Mouse (Mus musculus) neural tube, embryonic 13.5 days (tissue): ENCODE results near the gene Lamtor2. TPM values are rescaled to one million over a fixed set of nuclear protein-coding genes. Genes with fewer than 3 reads are reported as not detected.

Experiments used
- ATAC-seq: fragments of 200-750 bp; cut with Nextera tagmentation; 2 replicates; pipeline ENCODE4 v1.8.0; 2017; ENCODE audit warnings: low read depth, mild to moderate bottlenecking, moderate TSS enrichment, moderate library complexity
- H3K27ac ChIP-seq: fragments of 300-500 bp; sonication (generic); replicated peaks from 2 replicates; pipeline ENCODE4 v1.5.1; 2015; ENCODE audit warnings: moderate library complexity, mild to moderate bottlenecking, inconsistent platforms
- H3K27me3 ChIP-seq: fragments of 300-500 bp; sonication (generic); 2 replicates; pipeline ENCODE4 v1.6.1; 2015; ENCODE audit warnings: mild to moderate bottlenecking, inconsistent platforms
- H3K36me3 ChIP-seq: fragments of 300-500 bp; sonication (generic); 2 replicates; pipeline ENCODE4 v1.6.1; 2015; ENCODE audit warnings: mild to moderate bottlenecking, inconsistent platforms
- H3K4me1 ChIP-seq: fragments of 300-500 bp; sonication (generic); replicated peaks from 2 replicates; pipeline ENCODE4 v1.6.1; 2015; ENCODE audit warnings: inconsistent platforms
- H3K4me2 ChIP-seq: fragments of 300-500 bp; sonication (generic); 2 replicates; pipeline ENCODE4 v1.6.1; 2015; ENCODE audit warnings: inconsistent platforms, mild to moderate bottlenecking, moderate library complexity
- H3K4me3 ChIP-seq: fragments of 300-500 bp; sonication (generic); 2 replicates; pipeline ENCODE4 v1.5.1; 2015; ENCODE audit warnings: mild to moderate bottlenecking, inconsistent platforms
- H3K9ac ChIP-seq: fragments of 300-500 bp; sonication (generic); 2 replicates; pipeline ENCODE4 v1.6.1; 2015; ENCODE audit warnings: moderate library complexity, mild to moderate bottlenecking, inconsistent platforms
- H3K9me3 ChIP-seq: fragments of 300-500 bp; sonication (generic); 2 replicates; pipeline ENCODE4 v1.6.1; 2016; ENCODE audit warnings: inconsistent platforms
- WGBS: fragments of 180-500 bp; shearing (Covaris S2); methylation state at CpG from one replicate; pipeline ENCODE4 v1.1.7; 2015; 5-methylcytosine and 5-hydroxymethylcytosine counted together
- polyA plus RNA-seq: library from polyadenylated mRNA; unstranded; fragments of >200 nt; fragmentation: Nextera tagmentation; extraction: Ambion mirVana; gene quantifications from 2 replicates; pipeline ENCODE4 v1.2.1, GENCODE M21; 2015

Gene Lamtor2
- polyA plus RNA-seq, 1 experiment from 2014 or later = 170 TPM

DNA sequence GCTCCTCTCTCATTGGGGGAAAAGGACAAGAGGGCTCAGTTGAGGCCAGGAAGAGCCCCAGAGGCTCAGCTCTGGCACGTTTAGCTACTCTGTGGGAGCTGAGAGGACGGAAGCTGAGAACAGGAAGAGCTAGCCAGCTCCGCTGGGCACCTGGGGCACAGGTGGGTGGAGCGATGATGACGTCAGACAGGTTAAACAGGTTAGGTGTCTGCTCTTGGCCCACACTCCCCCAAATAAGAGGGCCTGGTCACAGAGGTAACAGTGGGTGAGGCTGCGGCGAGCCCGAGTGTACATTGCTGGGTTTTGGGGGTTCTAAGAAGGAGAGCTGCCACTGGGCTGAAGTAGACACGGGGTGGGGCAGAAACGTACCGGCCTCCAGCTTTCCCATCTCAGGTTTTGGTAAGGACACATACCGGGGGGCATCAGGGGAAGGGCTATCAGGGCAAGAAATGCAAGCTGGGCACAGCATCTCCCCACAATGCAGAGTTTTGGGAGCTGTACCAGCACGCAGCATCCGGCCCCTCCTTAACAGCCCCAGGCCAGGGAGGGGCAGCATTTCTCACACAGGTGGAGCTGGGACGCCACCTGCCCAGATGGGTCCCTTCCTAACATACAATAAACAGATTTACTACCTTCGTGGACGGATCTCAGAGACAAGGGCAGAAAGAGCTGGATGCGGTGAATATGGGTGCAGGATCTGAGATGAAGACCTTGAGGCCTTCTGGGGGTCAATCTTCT lies 4.5 kb downstream of the Lamtor2 start, which contains the start of gene Rab25:
Gene Rab25, minus strand, starts transcription at position 121 of the 738 bp plus-strand sequence.
- Histone ChIP-seq H3K27me3 (no peaks in the 10 kb centered on the region), H3K9ac (peak within 1 kb of the TSS; percentile 31; the same call in 1 of the 2 replicates), H3K4me1 (peaks cover 22% of the 10 kb centered on the region), H3K4me2 (no peak within 1 kb of the TSS), H3K4me3 (no peak within 1 kb of the TSS), H3K36me3 (no peaks in the 10 kb centered on the region), H3K9me3 (no peaks in the 10 kb centered on the region), H3K27ac (no peak within 1 kb of the TSS)
- WGBS = 55% methylated on average over 18 of the region's 18 CpGs
- ATAC-seq = no peak

DNA sequence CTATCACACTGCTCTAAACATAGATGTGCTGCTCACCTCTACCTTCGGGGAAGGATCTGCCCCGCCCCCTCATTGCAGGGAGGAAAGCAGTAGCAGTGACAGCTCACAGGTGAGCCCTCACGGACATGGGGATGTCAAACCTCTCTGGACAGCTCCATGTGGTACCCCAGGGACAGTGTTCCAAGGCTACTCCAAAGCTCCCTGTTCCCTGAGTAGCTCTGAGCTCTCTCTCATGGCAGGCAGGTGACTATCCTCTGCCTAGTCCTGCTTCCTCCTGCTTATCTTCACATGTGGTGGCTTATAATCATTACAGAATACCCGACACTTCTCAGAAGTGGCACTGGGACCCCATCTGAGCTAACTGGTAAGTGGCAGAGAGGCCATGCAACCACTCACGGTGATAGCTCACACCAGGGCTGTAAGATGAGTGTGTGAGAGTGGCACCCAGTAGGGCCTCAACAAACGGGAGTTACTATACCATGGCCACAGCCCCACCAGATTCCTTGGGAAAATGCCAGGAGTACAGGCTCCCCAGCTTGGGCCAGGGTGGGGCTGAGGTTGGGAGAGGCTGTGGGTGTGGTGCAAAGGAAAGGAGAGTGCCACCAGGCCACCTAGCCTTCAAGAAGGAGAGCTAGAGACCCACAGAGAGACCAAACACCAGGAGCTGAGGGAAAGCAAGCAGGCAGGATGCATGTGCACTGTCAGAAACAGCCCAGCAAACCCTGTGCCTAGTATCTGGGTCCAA lies 6.0 kb downstream of the Lamtor2 start:
- ATAC-seq = no peak
- no peaks in the 10 kb centered on the region for H3K9me3 ChIP-seq
- H3K4me2 ChIP-seq = no peak overlapping the region
- peaks cover 21% of the 10 kb centered on the region for H3K4me1 ChIP-seq
- no peak overlapping the region for H3K9ac ChIP-seq
- no peak overlapping the region for H3K27ac ChIP-seq
- H3K4me3 ChIP-seq = no peak overlapping the region
- no peaks in the 10 kb centered on the region for H3K36me3 ChIP-seq
- no peaks in the 10 kb centered on the region for H3K27me3 ChIP-seq
- 76% methylated on average over 6 of the region's 6 CpGs for WGBS

DNA sequence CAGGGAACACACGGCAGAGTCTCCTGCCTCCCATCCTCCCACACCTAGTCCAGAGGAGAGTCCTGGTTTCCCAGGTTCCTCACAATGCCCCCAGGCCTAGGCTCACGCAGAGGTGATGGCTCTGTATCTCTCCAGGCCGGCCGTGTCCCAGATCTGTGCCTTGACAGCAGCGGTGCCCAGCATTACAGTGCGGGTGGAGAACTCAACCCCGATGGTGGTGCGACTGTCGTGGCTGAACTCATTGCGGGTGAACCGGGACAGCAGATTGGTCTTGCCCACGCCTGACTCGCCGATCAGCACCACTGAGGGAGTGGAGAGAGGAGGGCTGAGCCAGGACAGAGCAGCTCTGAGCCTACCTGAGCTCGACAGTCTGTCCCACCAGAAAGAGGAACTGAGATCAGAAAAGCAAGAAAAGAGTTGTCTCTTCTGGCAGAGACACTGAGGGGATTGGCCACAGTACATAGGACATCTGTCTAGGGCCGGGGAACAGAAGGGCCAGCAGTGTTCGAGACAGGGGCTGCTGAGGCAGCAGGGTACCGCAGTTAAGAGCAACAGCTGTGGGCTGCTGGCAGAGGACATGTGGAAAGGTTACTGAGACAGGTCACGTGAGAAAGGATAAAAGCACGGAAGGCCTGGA lies 7.8 kb downstream of the Lamtor2 start:
- Histone ChIP-seq H3K9ac (no peak overlapping the region), H3K4me1 (peaks cover 24% of the 10 kb centered on the region), H3K9me3 (no peaks in the 10 kb centered on the region), H3K4me2 (no peak overlapping the region), H3K36me3 (peaks cover 14% of the 10 kb centered on the region), H3K27me3 (no peaks in the 10 kb centered on the region), H3K4me3 (no peak overlapping the region), H3K27ac (no peak overlapping the region)
- WGBS = 69% methylated on average over 20 of the region's 20 CpGs
- no peak for ATAC-seq

DNA sequence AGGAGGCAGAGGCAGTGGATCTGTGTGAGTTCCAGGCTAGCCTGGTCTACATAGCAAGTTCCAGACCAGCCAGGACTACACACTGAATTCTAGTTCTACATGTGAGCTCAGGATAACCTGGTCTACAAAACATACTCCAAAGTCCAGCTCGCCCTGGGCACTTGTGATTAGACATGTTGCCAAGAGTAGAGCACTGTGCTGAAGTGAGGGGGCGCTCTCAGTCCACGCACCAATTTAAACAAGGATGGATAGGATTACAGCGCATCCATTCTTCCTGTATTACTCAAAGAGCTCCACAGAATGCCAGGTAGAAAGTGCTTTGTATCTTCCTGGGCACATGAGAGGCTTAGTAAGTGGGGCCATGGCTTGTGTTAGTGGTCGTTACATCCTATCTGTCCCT lies 8.4 kb downstream of the Lamtor2 start:
- H3K9ac ChIP-seq = no peak overlapping the region

DNA sequence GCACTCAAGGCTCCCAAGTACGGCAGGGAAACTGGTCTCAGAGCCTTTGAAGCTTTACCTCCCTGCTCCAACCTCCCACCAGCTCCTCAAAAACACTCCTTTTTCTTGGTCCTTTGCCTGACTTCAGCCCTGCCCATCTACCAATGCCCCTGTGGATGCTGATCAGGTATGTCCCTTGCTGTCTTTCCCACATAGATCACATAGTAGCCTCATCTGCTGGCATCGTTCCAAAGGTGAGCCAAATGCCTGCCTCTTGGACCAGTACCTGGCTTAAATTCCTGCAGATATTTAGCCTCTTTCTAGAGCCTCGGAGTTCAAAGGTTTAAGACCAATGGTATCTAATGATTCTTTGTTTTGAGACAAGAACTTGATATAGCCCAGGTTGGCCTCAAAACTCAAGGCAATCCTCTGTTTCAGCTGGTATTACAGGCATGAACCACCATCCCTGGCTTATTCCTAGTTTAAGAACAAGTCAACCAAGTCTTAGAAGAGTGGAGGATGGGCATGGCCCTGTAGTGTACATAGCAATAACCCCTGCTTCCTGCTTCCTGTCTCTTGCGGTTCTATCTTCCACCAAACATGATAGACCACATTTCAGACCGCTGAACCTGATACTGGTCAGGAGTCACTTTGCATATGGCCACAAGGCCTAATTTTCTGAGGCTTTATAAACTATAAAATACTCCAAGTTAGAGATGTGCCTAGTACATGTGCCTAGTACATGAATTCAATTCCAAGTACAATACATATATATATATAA lies 9.0 kb downstream of the Lamtor2 start:
- Histone ChIP-seq H3K4me3 (no peak overlapping the region), H3K36me3 (peaks cover 22% of the 10 kb centered on the region), H3K4me2 (no peak overlapping the region), H3K9ac (no peak overlapping the region), H3K9me3 (no peaks in the 10 kb centered on the region), H3K27me3 (no peaks in the 10 kb centered on the region), H3K27ac (no peak overlapping the region), H3K4me1 (peaks cover 34% of the 10 kb centered on the region)
- WGBS = 71% methylated on average over 5 of the region's 5 CpGs
- no peak for ATAC-seq

More for the DNA sequence above, 8.4 kb downstream of the Lamtor2 start:
- H3K27me3 ChIP-seq = no peaks in the 10 kb centered on the region
- H3K4me2 ChIP-seq = no peak overlapping the region
- peaks cover 18% of the 10 kb centered on the region for H3K36me3 ChIP-seq
- WGBS = 52% methylated on average over 5 of the region's 5 CpGs
- no peak overlapping the region for H3K4me3 ChIP-seq
- H3K9me3 ChIP-seq = no peaks in the 10 kb centered on the region
- peaks cover 29% of the 10 kb centered on the region for H3K4me1 ChIP-seq
- no peak for ATAC-seq
- H3K27ac ChIP-seq = no peak overlapping the region

DNA sequence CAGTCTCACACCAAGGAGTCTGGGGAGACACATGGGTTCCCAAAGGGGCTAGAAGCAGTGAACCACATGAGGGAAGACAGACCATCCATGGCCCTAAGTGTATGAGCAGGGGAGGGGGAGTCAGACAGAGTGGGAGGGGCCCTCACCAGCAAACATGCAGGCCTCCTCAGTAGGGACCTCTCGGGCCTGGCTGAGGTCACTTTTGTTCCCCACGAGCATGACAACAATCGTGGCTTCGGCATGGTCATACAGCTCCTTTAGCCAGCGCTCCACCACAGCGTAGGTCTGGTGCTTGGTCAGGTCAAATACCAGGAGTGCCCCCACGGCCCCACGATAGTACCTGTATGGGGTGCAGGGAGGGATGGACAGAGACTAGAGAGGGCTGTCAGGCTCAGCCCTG lies 9.7 kb downstream of the Lamtor2 start:
- H3K4me2 ChIP-seq = no peak overlapping the region
- ATAC-seq = no peak

DNA sequence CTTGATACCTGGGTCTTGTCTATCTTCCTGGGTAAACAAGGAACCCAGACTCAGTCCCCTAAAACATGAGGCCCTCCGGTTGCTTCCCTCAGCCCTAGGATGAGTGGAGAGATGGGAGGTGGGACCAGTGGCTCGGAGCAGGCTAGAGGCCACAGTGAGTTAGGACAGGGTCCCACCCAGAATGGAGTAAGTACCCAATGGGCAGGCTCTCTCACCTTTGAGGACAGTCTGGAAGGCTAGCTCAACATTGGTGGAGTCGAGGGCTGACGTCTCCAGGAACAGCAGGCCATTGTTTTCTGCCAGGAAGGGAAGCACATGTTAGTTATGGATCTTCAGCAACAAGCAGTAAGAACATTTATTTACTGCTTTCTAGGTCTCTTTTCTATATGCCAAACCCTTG lies 10.4 kb downstream of the Lamtor2 start:
- ATAC-seq = no peak
- Histone ChIP-seq H3K27me3 (no peaks in the 10 kb centered on the region), H3K9ac (no peak overlapping the region), H3K4me3 (no peak overlapping the region), H3K4me1 (peaks cover 47% of the 10 kb centered on the region), H3K27ac (peak overlapping the region; percentile 65), H3K4me2 (no peak overlapping the region), H3K9me3 (no peaks in the 10 kb centered on the region), H3K36me3 (peaks cover 36% of the 10 kb centered on the region)
- WGBS = 70% methylated on average over 4 of the region's 4 CpGs

More for the DNA sequence above, 9.7 kb downstream of the Lamtor2 start:
- H3K27ac ChIP-seq = no peak overlapping the region
- peaks cover 29% of the 10 kb centered on the region for H3K36me3 ChIP-seq
- H3K9ac ChIP-seq = no peak overlapping the region
- H3K27me3 ChIP-seq = no peaks in the 10 kb centered on the region
- H3K4me1 ChIP-seq = peaks cover 40% of the 10 kb centered on the region
- 84% methylated on average over 8 of the region's 8 CpGs for WGBS
- H3K4me3 ChIP-seq = no peak overlapping the region
- no peaks in the 10 kb centered on the region for H3K9me3 ChIP-seq

DNA sequence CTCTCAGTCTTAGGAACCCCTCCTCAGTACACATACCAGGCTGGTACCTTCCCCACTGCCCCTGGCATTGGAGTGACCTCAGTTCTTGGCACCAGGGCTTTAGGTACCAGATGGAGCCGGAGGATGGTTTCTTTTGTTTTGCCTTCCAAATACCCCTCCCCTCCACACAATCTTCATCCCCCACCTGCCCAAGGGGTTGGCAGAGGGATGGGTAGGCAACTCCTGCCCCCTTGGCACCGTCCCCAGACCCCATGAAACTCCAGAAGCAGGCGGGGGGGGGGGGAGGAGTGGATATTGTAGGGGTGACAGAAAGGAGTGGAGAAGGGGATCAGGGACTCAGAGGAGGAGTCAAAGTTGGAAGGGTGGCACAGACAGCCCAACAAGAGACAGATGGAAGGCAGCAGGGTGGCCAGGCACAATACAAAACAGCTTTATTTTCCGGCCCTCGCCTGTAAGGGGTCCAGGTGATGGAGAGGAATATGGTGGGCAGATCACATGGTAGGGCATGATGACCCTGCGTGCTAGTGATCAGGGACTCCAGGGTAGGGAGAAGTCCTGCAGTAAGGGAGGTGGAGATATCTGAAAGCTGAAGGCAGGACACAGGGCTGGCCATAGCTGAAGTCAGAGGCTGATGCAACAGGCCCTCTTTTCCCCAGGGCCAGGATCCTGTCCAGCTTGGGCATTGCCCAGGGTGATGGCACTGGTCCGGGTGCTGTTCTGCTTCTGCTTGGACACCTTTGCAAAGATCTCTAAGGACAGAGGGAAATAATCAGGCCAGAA lies 11.1 kb downstream of the Lamtor2 start:
- H3K4me2 ChIP-seq = no peak overlapping the region
- no peak overlapping the region for H3K4me3 ChIP-seq
- peaks cover 42% of the 10 kb centered on the region for H3K36me3 ChIP-seq
- H3K9me3 ChIP-seq = no peaks in the 10 kb centered on the region
- 49% methylated on average over 7 of the region's 7 CpGs for WGBS
- H3K27ac ChIP-seq = peak overlapping the region; percentile 65
- ATAC-seq = peak; percentile 24
- no peak overlapping the region for H3K9ac ChIP-seq
- H3K27me3 ChIP-seq = no peaks in the 10 kb centered on the region
- H3K4me1 ChIP-seq = peaks cover 54% of the 10 kb centered on the region

DNA sequence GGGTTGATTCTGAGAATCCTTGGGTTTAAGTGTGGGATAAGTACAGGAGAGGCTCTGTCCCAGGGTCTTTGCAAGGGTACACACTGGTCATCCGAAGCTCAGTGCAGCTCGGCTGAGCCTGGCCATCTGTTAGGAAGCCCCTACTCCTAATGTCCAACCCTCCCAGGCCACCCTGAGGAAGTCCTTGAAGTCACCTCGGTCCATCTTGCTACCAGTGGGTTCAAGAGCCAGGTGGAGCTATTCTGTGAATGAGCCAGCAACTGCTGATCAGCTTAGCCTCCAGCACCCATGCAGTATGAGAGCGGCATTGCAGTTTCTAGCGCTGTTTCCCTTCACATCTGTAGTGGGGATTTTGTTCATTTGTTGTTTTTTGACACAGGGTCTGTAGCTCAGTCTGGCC lies 12.8 kb downstream of the Lamtor2 start:
- Histone ChIP-seq H3K9me3 (no peaks in the 10 kb centered on the region), H3K4me2 (no peak overlapping the region), H3K4me3 (no peak overlapping the region), H3K36me3 (peaks cover 58% of the 10 kb centered on the region), H3K27ac (peak overlapping the region; percentile 56), H3K27me3 (no peaks in the 10 kb centered on the region), H3K4me1 (peaks cover 71% of the 10 kb centered on the region), H3K9ac (no peak overlapping the region)
- no peak for ATAC-seq
- WGBS = 59% methylated on average over 5 of the region's 5 CpGs

DNA sequence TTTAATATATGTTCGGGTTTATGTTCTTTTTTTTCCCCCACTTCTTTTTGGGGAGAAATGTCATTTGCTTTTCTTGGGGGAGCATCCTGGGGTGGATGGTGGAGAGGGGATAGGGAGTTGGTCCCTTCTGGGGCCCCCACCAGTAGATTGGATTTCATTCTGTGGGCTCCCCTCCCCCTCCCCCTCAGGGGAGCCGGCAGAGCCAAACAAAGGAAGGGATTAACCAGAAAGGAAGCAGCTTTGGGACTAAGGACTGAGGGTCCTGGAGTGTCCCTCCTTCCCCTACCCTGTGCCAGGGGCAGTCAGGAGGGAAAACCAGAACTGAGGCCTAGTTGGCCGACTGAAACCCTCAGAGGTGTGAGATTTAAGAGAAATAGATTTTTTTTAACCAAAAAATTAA lies 13.5 kb downstream of the Lamtor2 start:
- Histone ChIP-seq H3K4me3 (no peak overlapping the region), H3K4me1 (peaks cover 78% of the 10 kb centered on the region), H3K27me3 (no peaks in the 10 kb centered on the region), H3K9me3 (no peaks in the 10 kb centered on the region), H3K36me3 (peaks cover 62% of the 10 kb centered on the region), H3K4me2 (peak overlapping the region; percentile 14; the same call in 1 of the 2 replicates), H3K9ac (0 out of 2 replicates have a peak overlapping the region, but pooled peaks have one; percentile 34), H3K27ac (peak overlapping the region; percentile 52)
- ATAC-seq = no peak
- WGBS = 9% methylated on average over 3 of the region's 3 CpGs
